Mouse (Mus musculus) right cerebral cortex, postnatal 10 days (tissue): ENCODE measurements around the gene Lmtk3.

Experiments
- DNase-seq, 2 experiments: peaks; one replicate each; pipeline ENCODE4 v3.0.0; 2021; ENCODE audit warnings: low spot score in 2 of 2

Lmtk3 gene

DNA sequence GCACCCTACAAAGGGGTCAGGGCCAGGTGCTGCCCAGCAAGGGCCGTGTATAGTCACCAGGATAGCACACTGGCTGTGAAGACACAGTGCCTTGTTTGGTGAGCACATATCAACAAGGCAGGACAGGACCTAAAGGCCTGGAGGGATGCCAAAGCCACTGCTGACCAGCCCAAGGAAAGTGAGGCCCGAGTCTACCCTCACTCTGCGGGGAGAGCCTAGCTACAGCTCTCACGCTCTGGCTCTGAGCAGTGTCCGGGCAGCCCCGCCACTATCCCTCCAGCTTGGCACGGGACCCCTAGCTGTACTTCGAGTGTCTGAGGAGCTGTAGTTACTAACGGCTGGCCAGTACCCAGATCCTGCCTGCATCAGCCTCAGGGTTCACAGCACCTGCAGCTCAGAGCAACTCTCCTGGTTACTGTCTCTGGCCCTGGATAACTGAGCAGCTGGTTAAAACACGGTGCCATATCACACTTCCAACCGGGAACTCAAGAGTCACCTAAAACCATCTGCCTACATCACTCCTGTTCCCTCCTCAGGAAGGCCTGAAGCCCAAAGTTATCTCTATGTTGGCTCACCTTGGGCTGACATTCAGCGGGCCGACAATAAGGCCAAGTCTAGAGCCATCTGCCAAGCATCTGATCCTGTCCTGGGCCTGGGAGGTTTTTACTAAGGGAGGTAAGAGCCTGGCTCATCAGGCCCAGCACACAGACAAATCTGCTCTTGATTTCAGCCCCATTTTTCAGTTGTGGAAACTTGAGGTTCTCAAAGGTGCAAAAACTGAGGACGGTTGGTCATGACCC is 25.9 kb downstream of the Lmtk3 start:
- no peak for DNase-seq

DNA sequence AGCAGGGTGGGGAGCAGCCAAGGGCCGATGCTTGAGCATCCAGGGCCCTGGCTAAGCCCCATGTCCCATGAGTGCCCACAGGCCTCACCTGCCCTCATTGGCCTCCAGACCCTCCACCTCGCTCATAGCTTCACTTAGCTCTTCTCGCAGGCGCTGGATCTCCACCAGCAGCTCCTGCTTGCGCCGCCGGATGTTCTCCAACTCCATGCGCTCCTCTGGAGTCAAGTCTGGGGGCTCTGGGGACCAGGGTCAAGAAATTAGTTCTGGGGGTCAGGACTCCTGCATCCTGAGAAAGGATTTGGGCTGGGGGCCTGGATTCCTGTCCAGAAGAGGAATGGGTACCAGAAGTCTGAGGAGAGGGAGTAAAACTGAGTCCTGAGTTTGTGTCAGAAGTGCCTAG is 29.4 kb downstream of the Lmtk3 start:
- DNase-seq: peak in 1 of 2 experiments; percentile 50

DNA sequence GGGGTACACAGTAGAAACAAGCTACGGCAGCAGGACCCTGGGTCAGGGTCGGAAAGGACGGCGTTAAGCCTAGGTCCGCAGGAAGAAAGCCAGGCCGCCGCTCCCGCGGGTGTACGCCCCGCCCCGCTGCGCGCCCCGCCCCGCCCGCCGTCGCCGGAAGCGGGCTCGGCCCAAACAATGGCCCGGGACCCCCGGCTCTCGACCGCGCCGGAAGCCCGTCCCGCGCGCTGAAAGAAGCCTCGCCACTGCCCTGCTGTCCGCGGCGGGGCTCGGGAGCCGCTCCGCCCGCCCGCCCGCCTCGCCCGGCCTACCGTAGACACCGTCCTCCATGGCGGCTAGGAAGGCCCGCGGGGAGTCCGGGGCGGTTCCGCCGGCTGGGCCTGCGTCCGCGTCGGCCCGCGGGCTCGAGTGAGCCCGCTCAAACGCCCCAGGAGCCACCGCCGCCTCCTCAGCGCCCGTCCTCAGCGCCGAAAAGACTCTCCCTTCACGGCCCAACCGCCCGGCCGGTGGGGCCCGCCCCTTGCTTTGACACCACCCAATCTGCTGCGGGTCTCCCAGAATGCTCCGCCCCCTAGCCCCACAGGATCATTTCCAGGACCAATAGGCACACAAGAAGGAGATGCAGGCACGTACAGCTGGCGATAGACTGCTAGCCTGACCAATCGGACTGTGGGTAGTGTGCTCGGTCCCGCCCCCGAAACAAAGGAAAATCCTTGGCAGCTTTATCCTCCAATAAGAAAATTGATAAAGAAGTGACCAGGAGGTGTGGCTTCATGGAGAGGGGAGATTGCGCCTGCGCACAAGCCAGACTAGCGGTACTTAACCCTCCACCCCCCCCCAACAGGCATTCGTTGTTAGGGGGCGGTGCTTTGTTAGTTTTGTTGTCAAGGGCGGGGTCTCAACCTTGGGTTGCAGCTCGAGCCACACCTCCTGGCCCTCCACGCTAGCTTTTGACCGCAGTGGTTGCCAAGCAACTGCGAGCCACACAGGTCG is 30.5 kb downstream of the Lmtk3 start, which contains the start of gene Cyth2:
TSS of gene Cyth2 (minus strand) at position 795 of the 993 bp plus-strand sequence.
- DNase-seq: peak; percentile 99 to 100

DNA sequence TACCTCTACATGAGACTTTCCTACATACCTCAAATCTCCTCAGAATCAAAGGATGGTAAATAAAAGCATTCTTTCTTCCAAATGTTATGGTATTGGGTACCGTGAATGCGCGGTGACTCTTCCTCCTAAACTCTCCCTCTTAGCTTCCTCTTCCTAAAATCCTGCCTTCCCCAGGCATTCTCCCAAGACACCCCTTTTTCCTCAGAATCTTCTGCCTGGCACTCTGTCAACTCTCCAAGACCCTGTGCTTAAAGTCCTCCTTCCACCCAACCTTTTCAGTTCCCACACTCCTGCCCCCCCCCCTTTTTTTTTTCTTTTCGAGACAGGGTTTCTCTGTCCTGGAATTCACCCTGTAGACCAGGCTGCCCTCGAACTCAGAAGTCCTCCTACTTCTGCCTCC is 31.3 kb downstream of the Lmtk3 start:
- DNase-seq: peak; percentile 27 to 43

DNA sequence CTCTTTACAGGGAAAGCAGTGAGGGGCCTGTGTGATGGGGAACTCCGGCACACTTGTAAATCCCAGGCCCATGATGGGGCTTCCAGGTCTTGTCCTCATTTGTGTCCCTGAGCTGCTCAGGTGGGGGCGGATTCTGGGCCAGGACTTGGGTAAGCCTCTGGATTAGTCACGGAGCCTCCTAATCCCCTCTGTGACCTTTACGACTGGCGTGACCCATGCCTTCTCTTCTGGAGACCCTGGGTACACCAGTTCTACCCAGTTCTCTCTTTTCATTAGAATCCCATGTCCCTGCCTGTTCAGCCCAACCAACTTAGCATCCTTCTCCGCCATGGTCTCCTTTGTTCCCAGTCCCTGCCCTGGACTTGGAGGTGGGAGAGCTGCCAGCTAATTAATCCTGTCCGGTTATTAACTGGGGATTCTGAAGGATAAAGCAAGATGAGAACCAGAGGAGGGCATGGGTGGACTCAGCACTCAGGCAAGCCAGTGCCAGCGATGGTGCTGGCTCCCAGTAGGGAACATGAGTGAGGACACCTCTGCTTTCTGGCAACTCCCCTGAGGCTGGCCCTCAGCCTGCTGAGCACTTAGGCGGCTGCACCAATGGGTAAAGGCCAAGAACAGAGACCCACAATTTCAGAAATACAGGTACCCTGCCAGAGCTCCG is 31.9 kb downstream of the Lmtk3 start:
- DNase-seq: peak; percentile 38 to 56

DNA sequence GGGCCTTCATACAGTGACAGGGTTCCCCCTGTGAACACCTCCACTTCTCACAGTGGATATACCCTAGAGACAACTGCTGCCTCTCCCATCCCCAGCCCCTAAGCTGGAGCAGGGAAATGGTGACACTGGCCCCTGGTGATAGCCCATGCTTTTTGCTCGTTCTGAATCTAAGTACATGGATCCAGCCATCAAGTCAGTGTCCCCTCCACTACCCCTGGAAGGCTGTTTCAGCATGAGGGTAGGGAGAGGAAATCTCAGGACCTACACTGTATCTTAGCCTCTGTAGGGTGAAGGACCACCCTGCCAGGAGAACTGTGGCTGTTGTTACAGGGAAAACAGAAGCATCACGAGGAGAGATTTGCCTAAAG is 32.4 kb downstream of the Lmtk3 start:
- DNase-seq: no peak

DNA sequence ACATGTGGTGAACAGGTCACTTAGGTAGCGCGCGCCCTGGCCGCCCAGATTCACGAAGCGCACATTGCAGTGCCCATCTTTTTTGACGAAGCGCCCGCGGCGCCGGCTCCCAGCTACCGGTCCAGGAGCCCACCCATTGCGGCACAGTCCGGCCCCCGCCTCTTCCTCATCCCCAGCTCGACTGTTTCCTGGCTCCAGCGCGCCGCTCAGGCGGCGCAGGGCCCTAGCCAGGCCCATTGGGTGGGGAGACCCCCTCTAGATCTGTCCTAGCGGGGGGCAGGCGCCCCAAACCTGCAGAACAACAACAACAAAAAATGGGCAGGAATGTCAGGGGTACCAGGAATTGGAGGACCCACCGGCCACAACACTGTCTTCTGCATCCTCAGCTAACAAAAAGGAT is 36.3 kb downstream of the Lmtk3 start:
- DNase-seq: no peak

DNA sequence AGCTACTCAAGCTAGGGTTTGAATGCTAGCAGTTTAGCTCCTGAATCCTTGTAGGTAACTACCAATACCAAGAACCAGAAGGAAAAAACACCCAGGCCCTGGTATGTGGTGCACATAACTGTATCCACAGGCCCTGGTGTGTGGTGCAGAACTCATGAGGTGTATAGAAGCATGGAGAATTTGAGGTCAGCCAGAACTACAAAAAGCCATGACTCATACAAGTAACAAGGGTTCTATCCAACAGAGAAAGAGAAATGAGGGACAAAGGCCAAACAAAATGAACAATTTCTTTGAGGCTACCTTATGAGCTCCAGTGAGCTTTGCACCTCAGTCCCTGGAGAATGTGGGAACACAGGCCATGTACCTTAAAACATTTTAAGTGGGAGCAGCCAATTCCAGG is 37.4 kb downstream of the Lmtk3 start:
- no peak for DNase-seq

DNA sequence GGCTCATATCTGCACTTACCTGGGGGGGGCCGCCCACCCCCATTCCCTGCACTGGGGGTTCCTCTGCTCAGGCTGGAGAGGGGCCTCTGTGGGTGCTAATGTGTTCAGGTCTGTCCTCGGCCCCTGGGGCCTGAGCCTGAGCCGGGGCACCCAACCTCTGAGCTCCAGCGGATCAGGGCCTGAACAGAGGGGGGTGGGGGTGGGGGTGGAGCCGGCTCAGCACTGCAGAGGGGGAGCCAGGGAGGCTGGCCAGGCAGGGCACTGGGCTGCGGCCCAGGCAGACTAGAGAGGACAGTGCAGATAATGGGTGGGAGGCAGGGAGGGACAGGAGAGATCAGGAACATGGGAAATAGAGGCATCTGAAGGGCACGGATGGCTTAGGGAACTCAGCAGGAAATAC is 41.1 kb downstream of the Lmtk3 start, which contains the start of gene Kcnj14:
TSS of gene Kcnj14 (minus strand) at position 185 of the 400 bp plus-strand sequence.
- no peak for DNase-seq

DNA sequence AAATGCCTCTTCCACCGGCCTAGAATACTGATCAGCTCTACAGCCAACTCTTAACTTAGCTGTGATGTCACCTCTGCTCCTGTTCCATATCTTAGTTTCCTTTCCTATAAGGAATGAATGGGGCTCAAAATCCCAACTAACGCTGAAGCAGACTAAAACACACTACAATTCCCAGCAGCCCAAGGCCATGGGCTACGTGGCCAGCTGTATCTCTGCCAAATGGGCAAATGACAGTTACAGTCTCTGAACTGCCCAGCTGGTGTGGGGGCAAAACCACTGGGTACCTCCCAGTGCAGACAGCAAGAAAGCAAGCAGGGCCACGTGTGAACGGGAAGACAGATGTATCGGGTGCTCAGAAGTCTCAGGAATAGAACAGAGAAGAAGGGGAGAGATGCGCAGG is 43.1 kb downstream of the Lmtk3 start:
- no peak for DNase-seq

DNA sequence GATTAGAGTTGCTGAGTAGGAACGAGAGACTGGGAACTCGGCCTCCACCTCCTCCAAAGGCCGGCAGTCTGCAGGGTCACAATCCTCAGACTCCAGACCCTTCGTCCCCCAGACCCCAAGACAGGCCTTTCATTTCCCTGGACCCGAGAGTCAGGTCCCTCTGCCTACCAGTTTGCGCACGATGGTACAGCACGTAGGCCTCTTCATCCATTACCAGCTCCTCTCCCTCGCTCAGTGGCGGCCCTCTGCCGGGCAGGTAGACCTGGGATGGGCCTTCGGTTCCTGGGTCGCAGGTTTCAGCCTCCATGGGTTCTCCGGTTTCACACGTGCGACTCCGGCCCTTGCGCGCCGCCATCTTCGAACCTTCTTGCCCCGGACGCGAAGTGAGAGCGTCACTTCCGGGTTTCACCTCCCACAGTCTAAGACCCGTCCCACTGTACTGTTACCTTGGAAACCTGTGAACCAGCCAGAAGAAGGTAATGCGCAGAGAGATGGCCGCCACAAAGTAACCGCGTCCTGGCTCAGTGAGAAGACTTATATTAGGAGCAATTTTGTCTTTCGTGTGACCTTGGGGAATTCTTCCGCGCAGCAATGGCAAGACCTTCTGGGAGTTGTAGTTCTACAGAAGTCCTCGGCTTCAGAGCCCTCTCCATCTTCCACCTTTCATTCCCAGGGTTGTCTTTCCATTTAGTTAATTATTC is 47.0 kb downstream of the Lmtk3 start, which contains the start of gene Grwd1:
TSS of gene Grwd1 (minus strand) at position 518 of the 701 bp plus-strand sequence.
- DNase-seq: peak; percentile 91 to 94

DNA sequence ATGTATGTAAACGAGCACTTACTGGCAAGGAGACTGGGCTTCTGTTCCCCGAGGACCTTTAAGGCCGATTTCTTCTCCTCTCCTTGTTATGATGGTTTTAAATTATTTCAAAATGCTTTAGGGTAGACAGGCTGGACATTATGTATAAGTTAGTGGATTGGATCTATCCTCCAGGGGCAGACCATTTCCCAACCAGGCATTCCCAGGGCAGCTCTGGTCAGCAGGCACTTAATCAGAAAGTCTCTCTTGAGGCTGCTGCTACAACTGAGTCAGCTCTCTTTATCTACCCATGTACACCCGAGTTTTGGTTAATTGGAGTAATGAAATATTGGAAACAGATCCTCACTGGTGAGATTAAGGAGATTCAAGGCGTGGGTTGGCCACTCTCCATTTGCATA is 47.6 kb downstream of the Lmtk3 start:
- no peak for DNase-seq

DNA sequence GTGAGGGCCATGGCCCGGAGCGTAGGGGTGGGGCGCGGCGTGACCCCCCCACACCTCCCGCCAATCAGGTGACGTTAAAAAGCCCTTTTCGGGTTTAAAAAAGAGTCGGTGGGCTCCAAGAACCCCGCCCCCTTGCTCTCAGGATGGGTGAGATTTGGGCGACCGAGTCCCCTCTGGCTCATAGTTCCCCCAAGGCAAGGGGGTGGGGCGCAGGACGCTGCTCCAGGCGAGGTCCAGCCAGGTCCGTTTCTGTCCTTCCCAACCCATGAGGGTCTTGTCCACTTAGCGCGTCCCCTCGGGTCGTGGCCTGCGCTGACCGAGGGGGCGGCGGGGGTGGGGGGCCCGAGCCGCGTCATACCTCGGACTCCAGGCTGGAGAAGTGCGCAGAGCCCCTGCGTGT is 48.9 kb downstream of the Lmtk3 start:
- DNase-seq: no peak

DNA sequence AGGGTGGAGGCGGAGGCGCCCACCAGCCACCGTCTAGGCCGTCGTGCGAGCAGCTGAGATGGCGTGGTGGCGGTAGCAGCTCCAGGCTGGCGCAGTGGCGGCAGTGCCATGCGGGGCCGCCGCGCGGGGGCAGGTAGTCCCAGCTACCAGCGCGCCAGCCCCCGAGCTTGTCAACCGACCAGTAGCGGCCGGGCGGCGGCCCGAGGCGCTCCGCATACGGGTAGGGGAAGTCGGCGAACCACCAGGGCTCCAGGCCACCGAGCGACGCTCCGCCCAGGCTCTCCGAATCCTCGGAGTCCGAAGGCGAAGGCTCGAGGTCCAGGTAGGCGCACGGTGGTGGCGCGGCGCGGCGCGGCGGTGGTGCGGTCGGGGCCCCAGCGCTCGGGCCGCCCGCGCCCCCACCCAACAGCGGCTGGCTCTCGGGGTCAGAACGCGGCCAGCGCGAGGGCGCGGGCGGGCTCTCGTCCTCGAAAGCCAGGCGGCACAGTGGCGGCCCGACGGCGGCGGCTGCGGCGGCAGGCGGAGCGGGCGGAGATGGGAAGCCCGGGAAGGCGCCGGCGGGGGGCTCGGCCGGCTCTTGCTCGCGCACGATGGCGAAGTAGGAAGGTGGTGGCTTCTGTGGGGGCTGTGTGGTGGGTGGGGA is 49.7 kb downstream of the Lmtk3 start:
- peak in 1 of 2 experiments; percentile 51 for DNase-seq

DNA sequence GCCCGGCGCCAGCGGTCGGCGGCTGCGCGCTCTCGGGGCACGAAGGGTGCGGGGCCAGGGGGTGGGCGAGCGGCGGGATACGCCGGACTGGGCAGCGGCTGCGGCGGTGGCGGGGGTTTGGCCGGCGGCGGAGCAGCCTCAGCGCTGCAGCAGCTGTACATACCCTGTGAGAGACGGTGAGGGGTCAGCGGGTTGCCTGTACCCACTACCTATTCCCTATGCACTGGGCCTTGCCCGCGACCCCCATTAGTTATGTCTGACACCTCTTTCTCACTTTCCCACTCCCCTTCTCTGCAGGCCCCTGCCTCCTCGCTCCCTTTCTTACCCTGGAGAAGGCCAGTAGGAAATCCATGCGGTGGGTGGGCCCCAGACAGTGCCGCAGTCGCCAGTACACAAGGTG is 50.4 kb downstream of the Lmtk3 start:
- no peak for DNase-seq

DNA sequence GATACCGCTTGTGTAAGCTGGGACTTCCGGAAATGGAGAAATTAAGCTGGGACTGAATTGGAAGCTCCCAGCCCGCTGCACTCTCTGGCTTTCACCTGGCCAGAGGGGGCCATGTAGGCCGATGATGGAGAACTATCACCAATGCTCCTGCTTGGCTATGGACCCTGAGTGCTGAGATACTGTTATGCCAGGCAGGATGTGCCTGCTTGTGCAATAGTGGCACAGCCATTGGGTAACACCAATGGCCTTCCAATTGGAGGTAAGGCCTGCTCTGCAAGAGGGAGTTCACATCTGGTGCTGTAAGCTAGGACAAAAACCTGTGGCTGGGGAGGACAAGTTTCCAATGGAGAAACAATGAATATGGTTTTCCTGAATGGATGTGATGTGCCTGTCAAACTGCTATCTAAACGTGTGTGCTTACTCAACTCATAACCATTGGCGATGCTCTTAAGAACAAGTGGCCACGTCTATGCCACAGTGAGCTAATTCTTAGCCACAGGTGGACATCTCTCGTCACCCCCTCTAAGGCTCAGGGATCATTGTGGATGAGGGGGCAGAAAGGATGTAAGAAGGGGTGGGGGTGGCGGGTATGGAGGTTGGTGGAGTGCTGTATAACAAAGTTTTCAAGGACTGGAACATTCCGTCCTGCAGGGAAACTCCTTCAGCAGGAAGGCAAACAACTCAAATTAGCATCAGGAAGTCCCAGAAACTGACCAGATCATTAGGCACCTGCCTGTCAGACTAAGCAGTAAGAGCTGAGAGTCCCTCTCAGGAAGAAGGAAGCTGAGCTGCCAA is 59.6 kb downstream of the Lmtk3 start:
- DNase-seq: no peak

DNA sequence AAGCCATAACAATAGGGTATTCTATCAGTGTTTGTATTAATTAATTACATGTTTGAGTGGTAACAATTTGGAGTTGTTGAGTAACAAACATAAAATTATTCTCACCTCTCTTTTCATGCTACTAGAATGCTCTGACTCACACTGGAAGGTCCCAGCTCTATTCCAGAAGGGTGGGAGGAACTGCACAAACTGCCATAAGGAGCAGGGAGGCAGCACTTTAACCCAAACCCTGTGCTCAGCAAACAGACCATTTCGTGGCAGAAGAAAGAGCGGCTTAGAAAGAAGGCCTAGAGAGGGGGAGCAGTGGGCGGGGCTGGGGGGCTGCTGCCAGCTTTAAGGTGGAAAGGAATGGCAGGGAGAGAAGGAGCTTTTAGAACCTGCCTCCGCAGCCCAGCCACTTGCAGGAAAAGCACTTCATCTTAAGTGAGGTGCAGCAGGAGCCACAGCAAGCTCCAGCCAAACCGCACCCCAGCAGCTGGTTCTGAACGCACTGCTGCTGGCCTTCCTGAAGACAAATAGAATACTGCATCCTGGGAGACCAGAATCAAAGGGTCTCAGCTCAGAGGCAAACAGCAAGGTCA is 65.0 kb downstream of the Lmtk3 start:
- no peak for DNase-seq

DNA sequence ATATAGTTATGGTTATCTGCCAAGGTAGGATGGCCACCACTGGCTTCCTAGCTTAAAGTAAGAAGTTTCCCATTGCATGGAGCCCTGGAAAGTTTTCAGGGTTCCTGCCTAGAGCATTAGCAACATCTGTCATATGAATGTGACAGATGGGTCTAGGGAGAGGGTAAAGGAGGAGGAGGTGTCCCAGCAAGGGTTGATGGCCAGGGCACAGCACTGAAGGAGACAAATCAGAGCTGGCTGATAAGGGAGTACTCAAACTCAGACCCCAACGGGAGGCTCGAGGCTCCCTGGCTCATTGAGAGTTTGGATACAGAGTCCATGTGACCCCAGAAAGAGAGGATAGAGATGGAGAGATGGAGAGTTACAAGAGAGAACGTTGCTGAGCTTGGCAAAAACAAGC is 67.1 kb downstream of the Lmtk3 start:
- no peak for DNase-seq

DNA sequence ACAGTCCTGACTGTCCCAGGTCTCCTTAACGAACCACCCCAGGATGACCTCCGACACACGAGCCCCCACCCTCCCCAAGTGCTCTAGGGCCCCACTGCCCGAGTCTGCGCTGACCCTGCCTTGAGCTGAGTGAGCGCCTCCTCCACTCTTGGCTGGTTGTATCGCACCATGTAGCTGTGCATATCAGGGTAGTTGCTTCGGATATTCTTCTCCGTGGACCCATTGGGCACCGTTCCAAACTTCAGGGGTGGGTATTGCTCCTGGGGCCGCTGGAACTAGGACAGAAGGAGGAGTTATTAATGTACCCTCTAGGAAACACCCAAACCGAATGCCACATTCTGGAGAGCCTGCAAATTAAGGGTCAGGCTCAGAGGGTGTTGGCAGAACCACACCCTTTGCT is 69.6 kb downstream of the Lmtk3 start:
- DNase-seq: no peak
